Mouse (Mus musculus): ENCODE measurements at regions not wholly inside any gene's neighbourhood (a gene's known extent, or its start where the extent isn't known, plus 50 kb on each side); places are given as distances from the start of the nearest gene placed in this dataset.
A peak's percentile ranks its signal among the peaks of the same experiment; 100 is the strongest.

DNA sequence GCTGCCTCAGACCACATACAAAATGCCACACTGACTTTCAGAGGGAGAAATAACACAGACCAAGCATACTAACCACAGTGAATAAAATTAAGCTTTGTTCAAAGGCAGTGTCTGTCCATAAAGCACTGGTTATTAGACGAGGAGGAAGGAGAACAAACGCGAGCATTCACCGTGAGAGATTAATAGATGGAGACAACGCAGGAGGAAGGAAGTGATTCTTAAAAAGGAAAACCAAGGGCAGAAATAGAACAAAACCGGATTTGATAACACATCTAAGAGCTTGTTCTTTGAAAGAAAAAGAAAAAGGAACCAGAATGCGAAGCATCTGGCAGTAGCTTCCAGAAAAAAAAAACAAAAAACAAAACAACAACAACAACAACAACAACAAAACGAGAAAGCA is 86.3 kb upstream of the Irs2 start:
- no peak for DNase-seq (ENCODE audit: low spot score in 2 of 2)

- no peak for DNase-seq (ENCODE audit: low spot score in 2 of 2)
These were observed 84.1 kb upstream of the Irs2 start for GRCm38 (mm10) chr8:11092348-11092747.

- no peak for DNase-seq (ENCODE audit: low spot score in 2 of 2)
These were observed 83.6 kb upstream of the Irs2 start for GRCm38 (mm10) chr8:11091675-11092345.

GRCm38 (mm10) chr8:11088946-11089665 is 80.8 kb upstream of the Irs2 start:
- DNase-seq (ENCODE audit: low spot score in 2 of 2), result peak in 1 of 2 experiments; percentile 30

DNA sequence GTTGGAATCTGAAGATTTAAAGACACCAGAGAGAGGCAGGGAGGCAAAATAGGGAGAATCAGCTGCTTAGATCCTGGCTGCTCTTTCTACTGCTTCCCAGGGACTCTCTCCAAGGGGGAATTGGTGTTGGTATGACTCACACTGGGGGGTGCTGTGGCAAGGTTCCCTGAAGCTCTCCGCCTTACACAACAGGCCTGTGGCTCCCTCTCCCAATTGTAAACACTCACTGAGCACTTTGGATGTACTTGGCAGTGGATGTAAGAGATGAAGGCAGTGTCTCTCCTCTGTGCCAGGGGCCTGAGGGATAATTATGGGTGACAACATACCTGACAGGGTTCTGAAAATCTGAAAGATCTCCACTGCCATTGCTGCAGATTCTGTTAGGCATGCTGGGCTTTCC is 77.0 kb upstream of the Irs2 start:
- peak; percentile 69 to 72 for DNase-seq (ENCODE audit: low spot score in 2 of 2)

- no peak for DNase-seq (ENCODE audit: low spot score in 2 of 2)
These were observed 75.8 kb upstream of the Irs2 start for GRCm38 (mm10) chr8:11084051-11084533.

- no peak for DNase-seq (ENCODE audit: low spot score in 2 of 2)
These were observed 72.6 kb upstream of the Irs2 start for GRCm38 (mm10) chr8:11080813-11081212.

- no peak for DNase-seq (ENCODE audit: low spot score in 2 of 2)
These were observed 71.5 kb upstream of the Irs2 start for GRCm38 (mm10) chr8:11079805-11080204.

GRCm38 (mm10) chr8:11077138-11077537 is 68.9 kb upstream of the Irs2 start:
- peak in 1 of 2 experiments; percentile 32 for DNase-seq (ENCODE audit: low spot score in 2 of 2)

DNA sequence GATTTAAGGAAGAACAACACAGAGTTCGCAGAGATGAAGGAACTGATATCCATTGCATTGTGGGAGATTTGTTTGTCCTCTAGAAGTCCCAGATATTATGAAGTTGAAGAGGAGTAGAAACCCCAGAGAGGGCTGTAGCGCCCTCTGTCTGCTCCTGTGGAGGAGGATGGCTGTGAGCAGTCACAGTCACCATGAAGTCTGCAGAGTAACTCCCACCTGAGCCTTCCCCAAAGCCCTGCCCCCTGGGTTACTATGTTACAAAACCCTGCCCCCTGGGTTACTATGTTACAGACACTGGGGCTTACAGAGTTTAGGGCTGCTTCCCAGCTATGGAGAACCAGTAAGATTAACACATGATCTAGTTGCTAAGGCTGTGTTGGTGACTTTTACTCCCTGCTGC is 62.9 kb upstream of the Irs2 start:
- no peak for DNase-seq (ENCODE audit: low spot score in 2 of 2)

DNA sequence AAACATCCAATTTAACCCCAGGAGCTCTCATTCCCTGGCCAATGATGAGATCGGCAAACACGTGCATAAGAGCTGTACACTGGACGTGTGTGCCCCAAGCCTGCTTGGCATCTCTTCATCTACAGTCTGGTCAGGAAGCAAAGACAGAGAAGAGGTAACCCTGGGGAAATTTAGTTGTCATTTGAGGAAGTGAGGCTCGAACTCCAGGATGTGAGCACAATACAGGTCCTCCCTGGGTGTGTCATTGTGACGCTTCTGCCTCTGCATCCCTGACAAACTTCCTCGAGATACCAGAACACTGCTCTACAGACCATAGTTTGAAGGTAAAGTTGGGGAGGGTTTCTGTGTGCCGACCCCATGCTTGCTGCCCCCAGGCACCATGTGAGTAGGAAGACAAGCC is 59.2 kb upstream of the Irs2 start:
- DNase-seq (ENCODE audit: low spot score in 2 of 2), result no peak

GRCm38 (mm10) chr8:11065990-11066389 is 57.7 kb upstream of the Irs2 start:
- no peak for DNase-seq (ENCODE audit: low spot score in 2 of 2)

DNA sequence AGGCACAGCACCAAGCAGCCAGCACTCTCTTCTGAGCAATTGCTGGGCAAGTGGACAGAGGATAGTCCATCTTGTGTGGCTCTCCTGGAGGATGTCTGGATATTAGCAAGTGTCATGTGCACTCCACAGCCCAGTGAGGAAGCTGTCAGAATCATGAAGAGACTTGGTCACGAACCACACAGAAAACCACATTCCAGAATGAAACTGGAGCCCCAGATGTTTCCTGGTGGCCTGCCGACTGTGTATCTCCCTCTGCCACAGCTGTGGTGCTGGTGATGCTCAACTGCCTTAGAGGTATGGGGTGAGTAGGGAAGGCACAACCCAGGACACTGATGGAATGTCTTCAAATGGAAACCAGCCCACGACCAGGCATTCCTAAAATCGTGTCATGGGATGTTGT is 57.0 kb upstream of the Irs2 start:
- DNase-seq (ENCODE audit: low spot score in 2 of 2), result no peak

DNA sequence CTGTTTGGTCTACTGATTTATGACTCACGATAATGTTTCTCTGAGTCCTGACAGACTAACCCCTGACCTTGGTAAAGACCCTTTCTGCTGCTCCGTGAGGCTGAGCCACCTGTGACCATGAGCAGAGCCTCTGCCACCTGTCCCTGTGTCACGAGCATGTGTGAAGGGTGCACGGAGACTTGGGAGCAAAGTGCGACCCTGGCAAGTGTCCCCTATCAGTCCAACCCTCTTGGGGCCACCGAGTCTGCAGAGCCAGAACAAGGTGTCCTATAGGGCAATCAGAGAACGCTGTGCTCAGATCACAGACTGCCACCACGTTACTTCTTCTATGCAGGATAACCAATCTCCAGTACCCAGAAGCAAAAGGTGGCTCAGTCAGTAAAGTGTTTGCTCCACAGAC is 54.8 kb upstream of the Irs2 start:
- DNase-seq (ENCODE audit: low spot score in 2 of 2), result no peak

GRCm38 (mm10) chr8:11062348-11062946 is 54.2 kb upstream of the Irs2 start:
- DNase-seq (ENCODE audit: low spot score in 2 of 2), result no peak

DNA sequence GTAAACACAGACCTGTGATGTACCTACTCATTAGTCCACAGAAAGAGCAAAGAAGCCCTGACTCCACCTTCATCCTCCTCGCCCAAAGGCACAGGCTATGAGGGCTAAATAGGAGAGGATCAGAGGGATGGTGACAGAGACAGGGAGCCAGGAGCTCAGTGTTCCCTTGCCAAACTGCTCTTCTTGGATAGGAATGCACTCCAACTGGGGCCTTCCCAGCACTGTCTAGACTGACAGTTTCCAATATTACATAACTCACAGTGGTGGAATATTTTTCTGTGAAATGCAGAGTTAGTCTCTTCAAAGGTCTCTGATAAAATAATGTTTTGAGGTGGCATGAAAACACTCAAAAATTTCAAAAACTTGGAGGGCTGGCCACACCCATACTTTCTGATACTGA is 53.5 kb upstream of the Irs2 start:
- DNase-seq (ENCODE audit: low spot score in 2 of 2), result no peak

GRCm38 (mm10) chr8:11060604-11061003 is 52.3 kb upstream of the Irs2 start:
- DNase-seq (ENCODE audit: low spot score in 2 of 2), result no peak

DNA sequence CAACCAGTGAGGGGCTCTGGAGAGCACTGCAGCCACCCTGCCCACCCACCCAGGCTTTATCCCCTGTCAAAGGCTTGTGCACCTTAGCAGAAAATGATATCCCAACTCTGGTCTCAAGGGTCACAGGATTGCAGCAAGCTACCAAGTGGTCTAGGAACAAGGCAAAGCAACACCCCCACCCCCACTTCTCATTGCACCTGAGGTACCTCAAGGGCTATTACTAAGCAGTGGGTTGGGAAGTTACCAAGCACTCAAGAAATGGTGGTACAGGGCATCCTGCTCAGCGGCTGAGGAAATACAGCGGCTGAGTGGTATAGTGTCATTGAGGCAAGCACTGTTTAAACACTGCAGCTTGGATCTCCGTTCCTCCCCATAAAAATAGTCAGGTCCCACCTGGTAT is 50.1 kb upstream of the Irs2 start:
- no peak for DNase-seq (ENCODE audit: low spot score in 2 of 2)

Measured in right cerebral cortex, adult 2 months (tissue).